Mouse (Mus musculus) cerebellum, adult 8-10 months (tissue): ENCODE results near the gene Hist1h3d.
"Not testable (repeated sequence)": the region's sequence is repeated elsewhere in the genome, so short reads cannot be mapped to it uniquely, and the experiment has no call there.

Experiments used
- DNase-seq: peaks from one replicate; pipeline ENCODE4 v3.0.0; 2022

Gene Hist1h3d

GRCm38 (mm10) chr13:23542225-23542980 lies 33.2 kb upstream of the Hist1h3d start:
- not testable (repeated sequence) for DNase-seq

- DNase-seq: peak; percentile 43
These were observed 32.5 kb upstream of the Hist1h3d start, which contains the start of gene Hist1h2bh for GRCm38 (mm10) chr13:23542999-23543607. Hist1h2bh (minus strand) TSS chr13:23543392.

- DNase-seq: peak; percentile 81
These were observed 31.4 kb upstream of the Hist1h3d start, which contains the start of gene Hist1h3f for GRCm38 (mm10) chr13:23543965-23544786. Hist1h3f (plus strand) TSS chr13:23544052.

- DNase-seq: not testable (repeated sequence)
These were observed 30.8 kb upstream of the Hist1h3d start for GRCm38 (mm10) chr13:23544787-23545120.

GRCm38 (mm10) chr13:23546694-23547093 lies 28.9 kb upstream of the Hist1h3d start:
- DNase-seq: no peak

GRCm38 (mm10) chr13:23550761-23551145 lies 24.8 kb upstream of the Hist1h3d start:
- no peak for DNase-seq

- DNase-seq: peak; percentile 88
These were observed 24.3 kb upstream of the Hist1h3d start, which contains the start of gene Hist1h4f for GRCm38 (mm10) chr13:23551146-23551834. Hist1h4f (minus strand) TSS chr13:23551648.

GRCm38 (mm10) chr13:23551931-23552914 lies 23.3 kb upstream of the Hist1h3d start:
- DNase-seq: no peak

- no peak for DNase-seq
These were observed 22.6 kb upstream of the Hist1h3d start, which contains the start of gene Hist1h1d for GRCm38 (mm10) chr13:23552962-23553361. Hist1h1d (plus strand) TSS chr13:23553262.

- no peak for DNase-seq
These were observed 21.2 kb upstream of the Hist1h3d start for GRCm38 (mm10) chr13:23554393-23554792.

GRCm38 (mm10) chr13:23554925-23555838 lies 20.4 kb upstream of the Hist1h3d start:
- peak; percentile 60 for DNase-seq

GRCm38 (mm10) chr13:23555839-23556416 lies 19.6 kb upstream of the Hist1h3d start:
- peak; percentile 57 for DNase-seq

- DNase-seq: no peak
These were observed 18.7 kb upstream of the Hist1h3d start for GRCm38 (mm10) chr13:23556906-23557305.

GRCm38 (mm10) chr13:23560699-23561098 lies 14.9 kb upstream of the Hist1h3d start:
- not testable (repeated sequence) for DNase-seq

GRCm38 (mm10) chr13:23561531-23561882 lies 14.1 kb upstream of the Hist1h3d start:
- DNase-seq: not testable (repeated sequence)

GRCm38 (mm10) chr13:23561883-23562659 lies 13.5 kb upstream of the Hist1h3d start, which contains the start of gene Hist1h3e:
Hist1h3e (minus strand) TSS chr13:23562369.
- DNase-seq: peak; percentile 90

- DNase-seq: no peak
These were observed 12.7 kb upstream of the Hist1h3d start for GRCm38 (mm10) chr13:23562699-23563462.

- DNase-seq: no peak
These were observed 11.1 kb upstream of the Hist1h3d start for GRCm38 (mm10) chr13:23564482-23564881.
